Mouse (Mus musculus): ENCODE measurements around the gene Astl. TPM values are rescaled to one million over a fixed set of nuclear protein-coding genes. Genes with fewer than 3 reads are reported as not detected.

Gene Astl
- total and polyA plus RNA-seq, 3 experiments, result not detected

DNA sequence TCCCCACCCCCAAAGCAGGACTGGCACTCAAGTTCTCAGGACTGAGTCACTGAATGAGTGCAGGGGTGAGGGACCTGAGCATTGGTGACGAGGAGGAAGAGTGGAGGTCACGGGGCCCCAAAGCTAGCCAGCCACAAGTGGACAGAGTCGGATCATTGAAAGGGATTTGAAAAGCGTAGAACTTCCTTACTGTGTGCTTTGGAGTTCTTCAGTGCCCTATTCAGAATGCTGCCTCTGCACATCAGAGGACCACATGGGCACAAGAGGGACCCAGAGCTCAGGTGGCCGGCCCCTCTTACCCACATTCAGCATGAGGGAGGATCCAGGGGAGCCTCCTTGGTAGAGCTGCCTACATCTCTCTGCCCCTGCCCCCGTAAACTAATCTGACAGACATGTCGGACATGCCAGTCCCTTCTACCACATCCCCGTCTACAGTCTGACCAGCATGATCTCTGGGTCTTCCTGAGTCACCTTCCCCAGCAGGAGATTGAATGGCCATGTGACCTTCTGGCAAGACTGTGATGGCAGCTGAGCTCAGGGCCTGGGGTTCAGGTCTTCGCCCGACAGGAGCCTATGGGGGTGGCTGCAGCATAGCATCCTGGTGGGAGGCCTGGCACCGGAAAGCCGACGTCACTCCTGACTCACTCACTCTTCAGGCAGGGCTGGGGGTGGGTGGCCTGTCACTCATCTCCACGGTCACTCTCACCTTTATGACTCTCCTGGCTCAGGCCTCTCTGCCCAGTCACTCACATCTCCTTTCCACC is 5.5 kb upstream of the Astl start:
- 78% methylated on average over 14 of the region's 14 CpGs for WGBS
- Histone ChIP-seq H3K27me3 (ENCODE audit: control insufficient read depth, insufficient read depth, low read length) (no peaks in the 10 kb centered on the region), H3K27ac (no peak overlapping the region), H3K4me1 (ENCODE audit: control insufficient read depth, insufficient read depth, low read length) (peaks cover 2% of the 10 kb centered on the region), H3K4me3 (no peak overlapping the region), H3K36me3 (ENCODE audit: control insufficient read depth, insufficient read depth, low read length) (no peaks in the 10 kb centered on the region), H3K9ac (ENCODE audit: low read depth, low read length) (no peak overlapping the region), H3K79me2 (replicated peaks; ENCODE audit: control insufficient read depth, insufficient read depth, low read length) (no peaks in the 10 kb centered on the region)
- TF ChIP-seq POLR2A (IDR thresholded peaks at IDR 0.05; ENCODE audit: insufficient read depth, low read depth, low read length) (no peak), EP300 (IDR thresholded peaks at IDR 0.05; ENCODE audit: insufficient read depth, low read depth, low read length) (no peak), CTCF (IDR thresholded peaks at IDR 0.05) (no peak)
- intact Hi-C loops (cut with DNase I), result no loop called here
- DNase-seq, result no peak

DNA sequence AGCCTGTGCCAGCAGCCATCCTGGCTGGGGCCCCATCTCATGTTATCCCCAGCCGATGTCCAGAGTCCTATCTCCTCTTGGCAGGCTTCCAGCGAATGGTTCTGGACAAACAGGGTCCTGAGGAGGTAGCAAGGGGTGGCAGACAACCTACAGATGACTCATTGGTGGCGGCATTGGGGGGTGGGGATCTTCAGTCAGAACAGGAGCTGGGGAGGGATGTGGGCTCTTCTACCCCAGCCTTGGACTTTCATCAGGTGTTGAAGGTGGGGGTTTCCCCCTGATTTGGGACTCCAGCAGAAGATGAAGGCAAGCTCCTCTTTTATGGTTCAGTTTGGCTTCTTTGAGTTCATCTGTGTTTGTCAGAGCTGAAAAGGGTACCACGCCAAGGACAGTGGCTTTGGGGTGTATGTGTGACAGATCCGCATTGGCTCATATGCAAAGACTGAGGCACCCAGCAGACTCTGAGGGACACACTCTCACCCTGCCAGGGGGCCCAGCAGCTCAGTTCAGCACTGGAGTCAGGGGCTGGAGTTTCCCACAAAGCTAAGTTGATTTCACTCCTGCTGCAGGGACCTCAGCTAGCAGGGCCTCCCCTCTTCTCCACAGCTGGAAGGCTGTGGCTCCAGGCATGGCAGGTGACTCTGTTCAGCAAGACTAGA is 4.4 kb upstream of the Astl start:
- H3K36me3 ChIP-seq (ENCODE audit: control insufficient read depth, insufficient read depth, low read length), result no peaks in the 10 kb centered on the region
- H3K4me3 ChIP-seq, result no peak overlapping the region
- no peaks in the 10 kb centered on the region; the same call in 1 of the 2 replicates for H3K4me1 ChIP-seq (ENCODE audit: control insufficient read depth, insufficient read depth, low read length)
- H3K27ac ChIP-seq, result no peak overlapping the region
- no peaks in the 10 kb centered on the region for H3K79me2 ChIP-seq (replicated peaks; ENCODE audit: control insufficient read depth, insufficient read depth, low read length)
- intact Hi-C loops (cut with DNase I), result no loop called here
- TF ChIP-seq CTCF (IDR thresholded peaks at IDR 0.05) (no peak), POLR2A (IDR thresholded peaks at IDR 0.05; ENCODE audit: insufficient read depth, low read depth, low read length) (no peak), EP300 (IDR thresholded peaks at IDR 0.05; ENCODE audit: insufficient read depth, low read depth, low read length) (no peak)
- WGBS, result 65% methylated on average over 5 of the region's 5 CpGs
- no peak for DNase-seq
- no peaks in the 10 kb centered on the region for H3K27me3 ChIP-seq (ENCODE audit: control insufficient read depth, insufficient read depth, low read length)
- H3K9ac ChIP-seq (ENCODE audit: low read depth, low read length), result no peak overlapping the region

DNA sequence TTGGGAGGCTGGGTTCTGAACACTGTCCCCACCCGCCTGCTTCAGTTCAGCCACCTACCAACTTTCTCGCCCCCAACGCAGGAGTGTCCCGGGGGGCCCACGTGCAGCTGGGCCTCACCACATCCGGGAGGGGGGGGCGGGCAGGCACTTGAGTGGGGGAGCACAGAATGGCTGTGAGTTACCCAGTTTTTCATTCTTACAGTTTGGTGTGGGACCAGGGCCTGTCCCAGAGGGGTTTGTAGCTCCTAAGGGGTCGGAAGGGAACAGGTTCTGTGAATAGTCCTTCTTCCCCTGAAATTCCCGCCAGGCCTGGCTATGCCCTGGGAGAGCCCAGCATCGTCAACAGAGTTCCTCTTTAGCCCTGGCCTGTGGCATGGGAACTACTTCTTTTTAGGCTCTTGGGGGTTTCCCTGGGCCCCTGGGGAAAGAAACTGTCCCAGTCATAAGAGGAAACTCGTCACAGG is 3.3 kb upstream of the Astl start:
- TF ChIP-seq POLR2A (IDR thresholded peaks at IDR 0.05; ENCODE audit: insufficient read depth, low read depth, low read length), result no peak
- TF ChIP-seq EP300 (IDR thresholded peaks at IDR 0.05; ENCODE audit: insufficient read depth, low read depth, low read length), result no peak
- no peak for TF ChIP-seq CTCF (IDR thresholded peaks at IDR 0.05)
- Histone ChIP-seq H3K4me3 (no peak overlapping the region), H3K4me1 (ENCODE audit: control insufficient read depth, insufficient read depth, low read length) (no peaks in the 10 kb centered on the region; the same call in 1 of the 2 replicates), H3K79me2 (replicated peaks; ENCODE audit: control insufficient read depth, insufficient read depth, low read length) (no peaks in the 10 kb centered on the region), H3K27ac (no peak overlapping the region), H3K27me3 (ENCODE audit: control insufficient read depth, insufficient read depth, low read length) (no peaks in the 10 kb centered on the region), H3K9ac (ENCODE audit: low read depth, low read length) (no peak overlapping the region), H3K36me3 (ENCODE audit: control insufficient read depth, insufficient read depth, low read length) (no peaks in the 10 kb centered on the region)
- peak in 1 of 2 experiments; percentile 63 for DNase-seq
- 52% methylated on average over 11 of the region's 11 CpGs for WGBS
- intact Hi-C loops (cut with DNase I), result loop anchor here (5.0 kb wide), 1 partner anchor 88 kb away; the partner anchor contains the start of genes Ciao1 and Tmem127

DNA sequence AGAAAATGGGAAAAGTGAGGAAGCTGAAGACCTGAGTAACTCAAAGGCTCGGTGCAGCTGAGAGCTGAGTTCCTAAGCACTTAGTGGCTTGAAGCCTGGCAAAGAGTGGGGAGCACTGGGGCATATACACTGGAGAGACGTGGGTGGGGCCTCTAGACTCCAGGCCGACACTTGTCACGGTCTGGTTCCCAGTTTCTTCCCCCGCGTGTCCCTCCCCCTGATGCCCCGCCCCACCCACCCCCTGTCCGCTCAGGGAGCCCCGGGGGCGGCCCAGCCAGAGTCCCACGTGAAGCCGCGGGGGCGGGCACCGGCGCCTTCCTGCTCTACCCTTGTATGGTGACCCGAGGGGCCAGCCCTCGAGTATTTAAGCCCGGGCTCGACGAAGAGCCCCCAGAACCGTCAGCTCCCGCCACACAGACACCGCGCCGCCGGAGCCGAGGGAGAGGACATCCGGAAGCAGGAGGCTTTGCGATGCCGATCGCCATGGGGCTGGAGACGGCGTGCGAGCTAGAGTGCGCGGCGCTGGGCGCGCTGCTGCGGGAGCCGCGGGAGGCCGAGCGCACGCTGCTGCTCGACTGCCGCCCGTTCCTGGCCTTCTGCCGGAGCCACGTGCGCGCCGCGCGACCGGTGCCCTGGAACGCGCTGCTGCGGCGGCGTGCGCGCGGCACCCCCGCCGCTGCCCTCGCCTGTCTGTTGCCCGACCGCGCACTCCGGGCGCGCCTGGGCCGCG is 2.5 kb upstream of the Astl start, which contains the start of gene Dusp2:
Gene Dusp2, plus strand, starts transcription at position 393 of the 730 bp plus-strand sequence.
- Histone ChIP-seq H3K4me1 (ENCODE audit: control insufficient read depth, insufficient read depth, low read length) (no peaks in the 10 kb centered on the region; the same call in 1 of the 2 replicates), H3K27me3 (ENCODE audit: control insufficient read depth, insufficient read depth, low read length) (no peaks in the 10 kb centered on the region), H3K79me2 (replicated peaks; ENCODE audit: control insufficient read depth, insufficient read depth, low read length) (no peaks in the 10 kb centered on the region), H3K27ac (peak within 1 kb of the TSS; percentile 28; the same call in 1 of the 2 replicates), H3K36me3 (ENCODE audit: control insufficient read depth, insufficient read depth, low read length) (no peaks in the 10 kb centered on the region), H3K9ac (ENCODE audit: low read depth, low read length) (peak within 1 kb of the TSS; percentile 59), H3K4me3 (peak within 1 kb of the TSS; percentile 69)
- TF ChIP-seq POLR2A (IDR thresholded peaks at IDR 0.05; ENCODE audit: insufficient read depth, low read depth, low read length) (peak; percentile 79), CTCF (IDR thresholded peaks at IDR 0.05) (no peak), EP300 (IDR thresholded peaks at IDR 0.05; ENCODE audit: insufficient read depth, low read depth, low read length) (0 out of 2 replicates have a peak, but pooled peaks have one; percentile 8)
- intact Hi-C loops (cut with DNase I), result loop anchor here (5.0 kb wide), 1 partner anchor 89 kb away; the partner anchor contains the start of genes Ciao1 and Tmem127
- 1% methylated on average over 68 of the region's 76 CpGs for WGBS
- peak; percentile 85 to 91 for DNase-seq

DNA sequence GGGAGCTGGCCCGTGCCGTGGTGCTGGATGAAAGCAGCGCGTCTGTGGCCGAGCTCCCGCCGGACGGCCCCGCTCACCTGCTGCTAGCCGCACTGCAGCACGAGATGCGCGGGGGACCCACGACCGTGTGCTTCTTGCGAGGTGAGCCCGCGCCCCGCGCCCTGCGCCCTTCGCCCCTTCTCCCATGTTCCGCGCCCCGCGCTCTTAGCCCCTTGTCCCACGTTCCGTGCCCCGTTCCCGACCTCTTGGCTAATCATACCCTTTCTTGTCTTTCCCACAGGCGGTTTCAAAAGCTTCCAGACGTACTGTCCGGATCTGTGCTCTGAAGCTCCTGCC is 2.0 kb upstream of the Astl start:
- 3% methylated on average over 33 of the region's 33 CpGs for WGBS
- Histone ChIP-seq H3K4me1 (ENCODE audit: control insufficient read depth, insufficient read depth, low read length) (no peaks in the 10 kb centered on the region; the same call in 1 of the 2 replicates), H3K36me3 (ENCODE audit: control insufficient read depth, insufficient read depth, low read length) (no peaks in the 10 kb centered on the region), H3K27ac (no peak overlapping the region), H3K4me3 (peak overlapping the region; percentile 69), H3K79me2 (replicated peaks; ENCODE audit: control insufficient read depth, insufficient read depth, low read length) (no peaks in the 10 kb centered on the region), H3K27me3 (ENCODE audit: control insufficient read depth, insufficient read depth, low read length) (no peaks in the 10 kb centered on the region), H3K9ac (ENCODE audit: low read depth, low read length) (peak overlapping the region; percentile 59)
- intact Hi-C loops (cut with DNase I), result loop anchor here (5.0 kb wide), 1 partner anchor 89 kb away; the partner anchor contains the start of genes Ciao1 and Tmem127
- TF ChIP-seq CTCF (IDR thresholded peaks at IDR 0.05), result no peak
- TF ChIP-seq POLR2A (IDR thresholded peaks at IDR 0.05; ENCODE audit: insufficient read depth, low read depth, low read length), result no peak
- TF ChIP-seq EP300 (IDR thresholded peaks at IDR 0.05; ENCODE audit: insufficient read depth, low read depth, low read length), result no peak
- DNase-seq, result no peak

All from heart, adult 2 months (tissue).